Mouse (Mus musculus): ENCODE data around the gene Epb41.

Epb41 gene

DNA sequence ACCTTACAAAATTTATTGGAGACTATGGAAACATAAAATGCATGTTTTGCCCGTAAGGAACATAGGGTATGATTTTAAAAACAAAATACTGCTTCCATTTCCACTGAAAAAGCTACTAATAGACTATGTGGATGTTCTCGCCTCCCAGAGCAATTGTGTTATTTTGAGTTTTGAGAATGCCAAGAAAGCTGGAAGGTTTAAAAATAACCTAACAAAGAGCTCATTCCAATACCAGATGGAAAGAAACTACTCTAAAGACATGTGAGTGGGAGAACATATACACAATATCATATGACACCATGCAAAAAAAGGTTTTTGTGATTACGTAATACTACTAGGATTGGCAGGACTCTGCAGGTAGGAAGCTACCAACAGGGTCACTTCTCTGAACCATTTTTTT, 31.4 kb downstream of the Epb41 start:
- DNase-seq (ENCODE audit: low spot score) = no peak

DNA sequence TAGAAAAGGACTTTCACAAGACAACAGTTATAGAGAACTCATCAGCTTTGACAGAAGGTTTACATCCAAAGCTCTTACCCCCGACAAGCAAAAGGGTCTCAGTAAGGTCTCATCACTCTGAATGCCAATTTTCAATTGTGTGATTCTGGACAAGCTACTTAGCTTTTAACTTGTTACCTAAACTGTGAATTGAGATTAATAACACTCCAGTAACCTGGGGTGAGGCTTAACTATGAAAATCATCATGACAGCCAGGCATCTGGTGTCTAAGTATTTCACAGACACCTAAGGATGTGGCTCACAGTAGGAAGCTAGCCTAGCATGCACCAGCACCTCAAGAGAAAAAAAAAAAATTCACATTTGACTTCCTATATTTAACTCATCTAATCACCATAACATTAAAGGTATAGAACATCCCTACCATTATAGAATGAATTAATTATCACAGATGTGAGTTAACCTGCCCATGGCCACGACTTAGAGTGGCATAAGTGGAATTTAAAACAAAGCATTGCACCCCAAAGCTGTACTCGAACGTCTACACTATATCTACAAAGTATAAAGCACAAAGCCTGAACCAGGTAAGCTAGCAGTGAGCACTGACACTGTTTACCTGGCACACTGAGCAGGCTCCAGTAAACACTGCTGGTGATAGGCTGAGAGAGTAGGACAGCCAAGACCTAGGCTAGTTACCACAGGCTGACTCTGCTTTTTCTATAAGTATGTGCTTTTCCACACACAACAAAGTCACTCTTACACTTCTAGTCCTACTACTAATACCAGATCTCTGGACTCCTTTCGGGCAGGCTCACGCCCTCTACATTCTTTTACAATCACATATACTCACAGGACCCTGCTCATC, 33.4 kb downstream of the Epb41 start:
- no peak for DNase-seq (ENCODE audit: low spot score)

DNA sequence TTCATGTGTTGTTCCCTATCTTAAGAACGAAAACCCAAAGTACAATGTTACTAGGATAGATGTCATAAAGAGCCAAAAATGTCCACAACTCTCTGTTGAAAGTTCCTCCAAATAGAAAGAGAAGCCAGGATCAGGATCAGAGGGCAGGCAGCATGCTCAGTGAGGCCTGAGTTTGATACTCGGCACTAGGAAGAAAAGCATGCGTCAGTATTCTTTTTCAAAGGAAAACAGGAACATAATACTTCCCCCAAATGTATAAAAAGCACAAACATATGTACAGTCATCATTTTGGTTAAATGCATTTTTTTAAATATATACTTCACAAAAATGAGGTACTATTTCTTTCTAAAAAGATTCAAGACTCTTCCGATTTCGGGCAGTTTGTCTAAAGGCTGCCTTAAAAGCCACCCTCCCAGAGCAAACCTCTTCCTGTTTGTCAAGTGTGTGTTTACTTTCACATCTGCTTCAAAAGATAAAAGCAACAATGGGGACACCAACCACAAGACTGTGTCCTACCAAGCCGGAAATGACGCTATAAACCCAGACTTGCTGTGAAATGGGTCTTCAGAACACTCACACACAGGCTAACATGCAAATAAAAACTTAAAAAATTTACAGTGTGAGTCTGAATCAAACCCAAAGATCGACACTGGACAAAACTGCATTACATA, 35.0 kb downstream of the Epb41 start:
- DNase-seq (ENCODE audit: low spot score) = no peak

DNA sequence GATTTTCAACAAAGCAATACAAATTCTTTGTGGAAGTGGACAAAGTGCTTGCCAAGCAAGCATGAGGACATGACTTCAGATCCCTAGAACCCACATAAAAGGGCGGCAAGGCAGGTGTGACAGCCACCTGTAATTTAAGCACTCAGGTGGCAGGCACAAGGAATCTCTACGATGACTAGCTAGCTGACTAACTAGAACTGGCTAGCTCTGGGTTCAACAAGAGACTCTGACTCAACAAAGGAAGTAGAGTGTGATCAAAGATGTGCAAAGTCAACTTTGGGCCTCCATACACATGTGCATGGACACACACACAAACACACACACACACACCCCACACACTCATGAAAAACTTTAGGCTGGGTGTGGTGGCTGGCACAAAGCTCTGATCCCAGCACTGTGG, 35.6 kb downstream of the Epb41 start:
- no peak for DNase-seq (ENCODE audit: low spot score)

DNA sequence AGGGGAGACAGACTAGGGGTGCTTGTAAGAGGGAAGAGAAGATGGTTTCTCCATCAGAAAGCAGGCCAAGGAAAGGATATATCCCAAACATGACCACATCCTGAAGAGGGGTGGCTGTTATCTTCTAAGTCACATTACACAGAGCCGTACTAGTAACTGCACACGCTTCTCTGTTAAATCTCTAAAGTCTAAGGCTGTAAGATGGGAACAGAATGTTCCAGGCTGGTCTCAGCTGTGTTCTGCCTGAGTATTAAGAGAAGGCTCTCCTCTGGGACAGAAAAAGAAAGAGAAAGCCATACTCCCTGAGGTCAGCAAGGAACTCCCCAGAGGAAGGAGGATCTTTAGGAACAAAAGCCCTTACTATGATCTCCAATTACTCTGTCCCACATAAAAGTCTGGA, 36.3 kb downstream of the Epb41 start:
- DNase-seq (ENCODE audit: low spot score) = no peak

DNA sequence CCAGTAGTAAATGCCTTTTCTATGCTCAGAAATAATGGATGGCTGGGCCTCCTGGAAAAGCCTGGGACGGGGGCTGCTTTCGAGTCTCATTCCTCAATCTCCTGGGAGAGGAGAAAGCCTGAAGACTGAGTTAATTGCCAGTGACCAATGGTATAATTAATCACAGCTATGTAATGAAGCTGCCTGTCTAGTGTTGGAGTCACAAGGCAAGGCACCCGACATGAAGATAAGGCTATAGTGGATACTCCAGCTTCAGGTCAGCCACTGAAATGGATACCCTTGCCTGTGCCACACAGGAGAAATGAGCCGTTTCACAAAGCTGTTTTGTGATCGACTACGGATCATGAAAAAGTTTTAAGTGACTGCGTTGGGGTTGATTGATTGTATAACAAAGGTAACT, 37.1 kb downstream of the Epb41 start:
- DNase-seq (ENCODE audit: low spot score) = no peak

DNA sequence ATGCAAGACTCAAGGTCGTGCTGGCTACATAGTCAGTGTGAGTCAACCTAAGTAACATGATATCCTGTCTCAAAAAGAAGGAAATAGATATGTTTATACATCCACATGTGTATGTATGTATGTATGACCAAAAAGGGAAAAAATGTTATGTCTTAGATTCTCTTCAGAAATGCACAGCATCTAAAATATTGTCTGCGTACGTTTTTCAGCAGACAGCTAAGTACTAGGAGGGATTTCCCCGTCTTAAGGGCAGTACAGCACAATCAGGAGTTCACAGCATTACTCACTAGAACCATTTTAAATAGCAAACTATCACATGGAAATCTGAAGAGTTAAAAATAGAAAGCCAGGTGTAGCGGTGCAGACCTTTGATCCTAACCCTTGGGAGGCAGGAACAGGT, 38.0 kb downstream of the Epb41 start:
- DNase-seq (ENCODE audit: low spot score) = no peak

DNA sequence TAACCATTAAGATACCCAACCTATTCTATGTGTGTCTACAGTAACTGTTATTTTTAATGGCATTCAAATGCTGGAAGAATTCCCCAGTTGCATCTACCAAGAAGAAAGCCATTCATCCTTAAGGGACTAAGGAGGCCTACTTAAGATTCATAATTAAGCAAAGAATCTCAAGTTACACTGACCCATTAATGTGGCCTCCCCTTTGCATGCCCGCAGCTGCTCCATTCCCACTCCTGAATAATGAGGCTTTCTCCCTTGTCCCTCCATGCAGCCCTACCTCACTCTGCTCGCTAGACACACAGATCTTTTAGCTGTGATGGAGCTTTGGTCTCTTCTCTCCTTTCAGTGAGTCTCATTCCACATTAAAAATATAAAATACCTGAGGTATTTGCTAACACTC, 40.9 kb downstream of the Epb41 start:
- peak; percentile 70 for DNase-seq (ENCODE audit: low spot score)

DNA sequence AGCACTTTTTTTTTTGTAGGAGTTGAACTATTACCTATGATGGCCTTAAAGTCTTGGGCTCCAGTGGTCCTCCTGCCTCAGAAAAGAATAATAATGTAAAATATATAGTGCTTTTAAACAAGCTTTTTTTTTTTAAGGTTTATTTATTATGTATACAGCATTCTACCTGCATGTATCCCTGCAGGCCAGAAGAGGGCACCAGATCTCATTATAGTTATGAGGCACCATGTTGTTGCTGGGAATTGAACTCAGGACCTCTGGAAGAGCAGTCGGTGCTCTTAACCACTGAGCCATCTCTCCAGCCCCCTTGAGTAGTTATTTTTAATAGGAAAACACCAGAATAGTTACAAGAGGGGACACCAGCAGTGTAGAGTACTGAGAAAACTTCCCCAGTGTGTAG, 41.9 kb downstream of the Epb41 start:
- no peak for DNase-seq (ENCODE audit: low spot score)

DNA sequence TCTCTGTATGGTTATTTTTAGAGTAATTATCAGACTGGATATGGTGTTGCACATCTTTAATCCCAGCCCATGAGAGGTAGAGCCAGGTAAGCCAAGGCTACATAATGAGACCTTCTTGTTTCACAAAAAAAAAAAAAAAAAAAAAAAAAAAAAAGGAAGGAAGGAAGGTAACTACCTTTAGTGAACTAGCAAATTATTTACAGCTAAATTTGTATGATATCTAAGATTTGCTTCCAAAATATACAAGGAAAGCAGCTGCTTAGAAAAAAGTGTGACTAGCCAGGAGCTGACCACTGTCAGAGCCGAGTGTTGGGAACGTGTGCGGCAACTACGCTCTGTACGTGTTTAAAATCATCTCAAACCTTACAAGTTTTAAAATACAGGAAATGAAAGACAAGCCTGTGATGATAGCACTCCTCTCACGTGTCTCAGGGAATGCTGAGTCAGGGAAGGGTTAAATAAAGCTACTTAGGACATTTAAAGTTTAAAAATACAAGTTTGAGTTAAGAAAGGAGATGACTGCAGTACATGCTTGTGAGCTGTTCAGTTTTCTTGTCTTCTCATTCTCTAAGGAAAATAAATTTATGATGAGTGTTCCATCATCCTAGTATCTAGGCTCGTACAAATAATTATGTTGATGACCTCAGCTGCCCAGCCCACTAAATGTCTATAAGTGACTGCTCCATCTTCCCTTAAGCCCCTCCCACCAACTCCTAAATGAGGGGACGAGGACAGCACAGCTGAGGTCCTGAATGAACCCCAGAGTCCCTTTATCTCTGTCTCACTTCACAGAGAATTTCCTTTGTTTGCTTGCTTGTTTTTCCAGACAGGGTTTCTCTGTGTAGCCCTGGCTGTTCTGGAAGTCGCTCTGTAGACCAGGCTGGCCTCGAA, 45.0 kb downstream of the Epb41 start:
- DNase-seq (ENCODE audit: low spot score) = no peak

DNA sequence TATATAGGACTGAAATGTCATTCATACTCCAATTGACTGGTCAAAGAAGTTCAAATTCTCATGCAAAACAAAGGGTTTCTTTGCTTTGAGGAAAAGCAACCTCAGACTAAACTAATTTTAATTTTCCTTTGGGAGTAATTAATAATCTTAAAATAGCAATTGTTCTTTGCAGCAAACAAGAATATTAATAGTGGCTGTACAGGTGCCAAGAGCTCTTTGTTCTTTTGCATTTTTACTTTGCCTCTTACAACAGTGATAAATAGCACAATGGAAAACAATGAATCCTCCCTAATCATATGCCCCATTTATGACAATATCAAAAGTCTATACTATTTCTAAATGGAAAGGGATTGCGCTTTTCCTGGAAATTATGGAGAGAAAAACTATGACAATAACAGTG, 47.3 kb downstream of the Epb41 start:
- no peak for DNase-seq (ENCODE audit: low spot score)

DNA sequence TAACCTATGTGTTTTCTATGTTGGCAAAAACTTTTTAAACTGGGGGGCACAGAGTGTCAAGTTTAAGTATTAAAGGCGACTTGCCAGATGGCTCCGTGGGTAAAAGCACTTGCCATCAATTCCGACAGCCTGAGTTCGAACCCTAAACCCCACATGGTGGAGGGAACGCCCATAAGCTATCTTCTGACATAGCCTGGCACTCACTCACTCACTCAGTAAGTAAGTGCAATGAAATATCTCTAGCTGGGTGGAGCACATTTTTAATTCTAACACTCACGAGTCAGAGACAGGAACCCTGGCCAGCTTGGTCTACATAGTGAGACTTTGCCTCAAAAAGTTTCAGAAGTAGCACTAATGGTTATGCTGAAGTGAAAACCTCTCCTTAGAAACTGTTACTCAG, 48.0 kb downstream of the Epb41 start:
- DNase-seq (ENCODE audit: low spot score) = no peak

DNA sequence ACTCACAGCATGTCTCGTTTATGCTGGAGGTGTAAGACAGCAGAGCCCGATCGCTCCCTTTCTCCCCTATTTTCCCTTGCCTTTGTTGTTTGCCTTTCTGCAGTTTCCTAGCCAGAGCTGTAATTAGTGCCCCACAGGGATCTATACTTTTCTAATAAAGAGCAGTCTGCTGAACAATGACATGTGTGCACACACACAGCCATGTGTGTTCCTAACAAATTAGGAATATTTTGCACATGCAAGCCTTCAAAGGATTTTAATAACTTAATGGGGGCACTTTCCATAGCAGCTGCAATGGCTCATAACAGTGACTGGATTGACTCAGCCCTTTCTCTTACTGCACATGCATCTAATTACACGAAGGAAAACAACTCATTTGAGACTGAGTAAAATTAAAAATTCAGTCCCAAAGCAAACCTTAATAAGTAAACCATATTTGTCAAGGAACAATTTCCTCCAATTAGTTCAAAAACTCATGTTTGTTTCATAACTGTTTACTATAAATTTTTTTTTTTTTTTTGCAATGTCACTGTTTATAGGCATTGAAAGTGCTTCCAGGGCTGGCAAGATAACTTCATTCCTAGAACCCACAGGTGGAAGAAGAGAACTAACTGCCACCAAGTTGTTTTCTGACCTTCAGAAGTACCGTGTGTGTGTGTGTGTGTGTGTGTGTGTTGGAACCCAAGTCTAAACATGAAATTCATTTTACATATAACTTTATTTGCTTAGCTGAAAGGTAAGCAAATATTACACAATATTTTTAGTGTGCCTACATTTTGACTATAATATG, 49.2 kb downstream of the Epb41 start:
- DNase-seq (ENCODE audit: low spot score) = peak; percentile 59

DNA sequence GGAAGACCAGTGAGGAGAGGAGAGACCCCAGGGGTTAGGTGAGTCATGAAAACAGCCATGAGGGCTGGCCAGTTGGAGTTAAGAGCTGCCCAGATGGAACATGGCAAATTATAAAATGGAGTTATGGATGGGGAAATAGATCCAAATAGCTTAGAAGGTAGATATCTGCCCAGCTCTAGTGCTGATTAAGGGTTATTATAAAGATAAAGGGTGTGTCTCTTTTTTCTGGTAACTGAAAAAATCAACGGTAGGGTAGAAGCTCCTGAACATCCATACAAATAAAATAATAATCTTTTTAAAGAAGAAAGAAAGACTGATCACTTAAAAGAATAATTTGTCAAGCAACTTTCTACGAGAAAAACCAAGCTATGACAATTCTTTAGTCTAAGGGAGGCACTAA, 49.9 kb downstream of the Epb41 start:
- no peak for DNase-seq (ENCODE audit: low spot score)

DNA sequence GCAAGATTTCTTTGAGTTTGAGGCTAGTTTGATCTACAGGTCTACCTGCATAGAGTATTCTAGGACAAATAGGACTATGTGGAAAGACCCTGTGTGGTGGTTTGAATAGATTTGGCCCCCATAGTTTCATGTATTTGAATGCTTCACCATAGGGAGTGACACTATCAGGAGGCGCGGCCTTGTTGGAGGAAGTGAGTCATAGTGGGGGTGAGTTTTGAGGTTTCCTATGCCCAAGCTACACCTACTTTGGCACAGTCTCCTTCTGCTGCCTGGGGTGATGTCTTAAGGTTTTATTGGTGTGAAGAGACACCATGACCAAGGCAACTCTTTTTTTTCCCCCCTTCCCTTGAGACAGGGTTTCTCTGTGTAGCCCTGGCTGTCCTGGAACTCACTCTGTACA, 51.3 kb downstream of the Epb41 start:
- DNase-seq (ENCODE audit: low spot score) = no peak

DNA sequence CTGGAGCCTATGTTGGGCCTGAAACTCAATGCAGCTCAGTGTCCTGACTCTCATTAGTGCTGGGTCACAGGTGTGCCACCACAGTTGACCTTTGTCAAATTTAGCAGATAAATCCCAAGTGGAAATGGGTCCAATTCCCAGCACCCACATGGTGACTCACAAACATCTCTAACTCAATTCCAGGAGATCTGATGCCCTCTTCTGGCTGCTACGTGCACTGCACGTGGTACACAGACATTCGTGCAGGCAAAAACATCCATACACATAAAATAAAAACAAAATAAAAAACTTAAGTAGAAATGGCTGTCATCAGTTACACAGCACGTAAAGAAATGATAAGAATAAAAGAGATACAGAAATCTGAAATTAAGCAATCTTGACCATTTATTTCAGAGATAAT, 52.5 kb downstream of the Epb41 start:
- DNase-seq (ENCODE audit: low spot score) = no peak

DNA sequence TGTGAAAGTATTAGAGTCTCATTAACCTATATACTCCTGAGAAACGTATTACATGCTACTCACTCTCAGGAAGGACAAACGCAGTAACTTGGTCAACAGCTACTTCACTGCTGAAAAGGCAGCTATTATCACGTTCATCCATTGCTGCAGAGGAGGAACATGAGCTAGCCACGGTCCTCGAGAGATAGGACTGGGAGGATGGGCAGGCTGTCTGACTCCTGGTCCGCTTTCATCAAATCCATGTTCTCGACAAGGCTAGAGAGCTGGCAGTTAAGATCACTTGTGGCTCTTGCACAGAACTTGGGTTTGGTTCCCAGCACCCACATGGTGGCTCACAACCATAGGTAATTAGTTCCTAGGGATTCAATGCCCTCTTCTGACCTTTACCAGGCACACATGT, 53.2 kb downstream of the Epb41 start:
- no peak for DNase-seq (ENCODE audit: low spot score)

DNA sequence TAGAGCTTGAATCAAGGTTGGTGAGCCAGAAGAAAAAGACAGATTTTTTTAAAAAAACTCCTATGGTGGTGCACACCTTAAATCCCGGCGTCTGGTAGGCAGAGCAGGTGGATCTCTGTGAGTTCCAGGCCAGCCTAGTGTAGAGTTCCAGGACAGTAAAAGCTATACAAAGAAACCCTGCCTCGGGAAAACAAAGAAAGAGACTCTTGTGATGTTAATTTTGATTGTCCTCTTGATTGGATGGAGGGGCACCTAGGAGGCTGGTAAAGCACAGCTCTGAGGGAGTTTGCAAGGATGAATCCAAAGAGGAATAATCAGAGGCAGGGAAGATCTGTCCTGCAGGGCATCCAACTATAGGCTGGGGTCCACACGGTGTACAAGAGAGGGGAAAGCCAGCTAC, 56.6 kb downstream of the Epb41 start:
- no peak for DNase-seq (ENCODE audit: low spot score)

DNA sequence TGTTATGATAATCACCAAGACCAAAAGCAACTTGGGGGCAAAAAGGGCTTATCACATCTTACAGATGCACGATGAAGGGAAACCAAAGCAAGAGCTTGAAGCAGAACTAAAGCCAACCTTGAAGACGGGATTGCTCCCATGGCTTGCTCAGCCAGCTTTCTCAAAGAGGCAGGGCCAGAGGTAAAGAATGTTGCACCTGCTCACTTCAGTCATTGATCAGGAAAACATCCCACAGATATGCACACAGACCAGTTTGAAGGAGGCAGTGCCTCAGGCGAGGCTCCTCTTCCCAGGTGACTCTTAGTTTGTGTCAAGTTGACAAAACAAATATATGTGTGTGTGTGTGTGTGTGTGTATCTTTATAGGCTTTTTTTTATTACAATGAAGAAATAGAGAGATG, 59.7 kb downstream of the Epb41 start:
- DNase-seq (ENCODE audit: low spot score) = no peak

DNA sequence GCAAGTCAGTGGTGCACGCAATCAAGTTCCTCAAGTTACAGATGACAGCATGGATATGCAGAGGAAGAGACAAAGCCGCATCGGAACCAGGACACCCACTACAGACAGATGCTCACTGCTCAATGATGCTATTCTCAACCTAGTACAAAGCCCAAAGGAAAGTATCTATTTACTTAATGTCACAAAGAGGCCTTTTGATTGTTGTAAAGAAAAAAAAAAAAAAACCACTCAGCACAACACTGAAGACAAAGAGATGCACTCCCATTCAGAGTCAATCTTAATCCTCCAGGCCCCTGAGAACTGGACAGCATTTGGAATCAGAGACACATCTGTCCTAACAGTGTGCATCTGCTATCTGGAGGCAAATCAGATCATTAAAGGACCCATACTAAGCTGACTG, 63.5 kb downstream of the Epb41 start:
- peak; percentile 56 for DNase-seq (ENCODE audit: low spot score)

DNA sequence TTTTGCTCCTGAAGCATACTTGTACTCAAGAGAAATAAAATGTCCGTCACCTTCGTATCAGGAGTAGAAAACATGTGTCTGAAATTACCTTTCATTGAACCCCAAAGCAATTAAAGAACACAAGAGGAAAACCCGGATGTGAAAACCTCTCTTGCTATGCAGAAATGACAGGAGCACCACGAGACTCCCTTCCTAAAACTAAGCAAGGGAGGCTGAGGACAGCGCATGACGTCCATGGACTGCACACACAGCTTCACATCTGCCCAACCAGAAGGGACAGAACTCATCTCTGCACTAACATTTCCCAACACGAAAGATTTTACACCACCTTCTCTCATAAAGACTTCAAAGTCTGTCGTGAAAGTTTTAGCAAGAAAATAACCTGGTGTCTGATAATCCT, 64.7 kb downstream of the Epb41 start:
- DNase-seq (ENCODE audit: low spot score) = no peak

DNA sequence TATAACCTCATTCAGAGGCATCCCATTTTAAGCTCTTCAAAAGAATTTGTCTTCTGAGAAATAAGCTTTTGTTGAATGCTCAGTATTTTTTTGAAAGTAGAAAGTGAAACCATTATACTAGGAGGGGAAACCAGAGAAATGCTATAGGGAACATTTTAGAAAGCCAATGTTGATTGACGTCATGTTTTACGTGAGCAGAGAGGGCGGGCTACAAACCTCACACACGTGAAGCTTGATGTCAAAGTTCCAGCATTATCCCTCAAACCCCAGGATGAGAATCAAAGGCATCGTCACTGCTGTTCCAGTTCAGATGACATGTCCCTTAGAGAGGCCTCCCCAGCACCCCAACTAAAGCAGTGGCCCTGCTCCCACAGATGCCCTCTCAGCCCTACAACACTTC, 66.9 kb downstream of the Epb41 start:
- no peak for DNase-seq (ENCODE audit: low spot score)
